Mouse (Mus musculus): ENCODE measurements at regions not wholly inside any gene's neighbourhood (a gene's known extent, or its start where the extent isn't known, plus 50 kb on each side); places are given as distances from the start of the nearest gene placed in this dataset.

GRCm38 (mm10) chr3:115816328-115817160 is 71.1 kb upstream of the Dph5 start:
- DNase-seq: no peak

GRCm38 (mm10) chr3:115817771-115818170 is 69.9 kb upstream of the Dph5 start:
- DNase-seq: peak; percentile 4

GRCm38 (mm10) chr3:115818734-115819133 is 68.9 kb upstream of the Dph5 start:
- DNase-seq: no peak

- DNase-seq: no peak
Observed at GRCm38 (mm10) chr3:115819401-115820138, 68.1 kb upstream of the Dph5 start.

GRCm38 (mm10) chr3:115820139-115820481 is 67.5 kb upstream of the Dph5 start:
- DNase-seq: no peak

GRCm38 (mm10) chr3:115821627-115822026 is 66.0 kb upstream of the Dph5 start:
- DNase-seq: no peak

- DNase-seq: no peak
Observed at GRCm38 (mm10) chr3:115822491-115822890, 65.1 kb upstream of the Dph5 start.

- DNase-seq: no peak
Observed at GRCm38 (mm10) chr3:115823741-115824140, 63.9 kb upstream of the Dph5 start.

- no peak for DNase-seq
Observed at GRCm38 (mm10) chr3:115824792-115825191, 62.8 kb upstream of the Dph5 start.

GRCm38 (mm10) chr3:115835381-115835780 is 52.3 kb upstream of the Dph5 start:
- no peak for DNase-seq

- DNase-seq: no peak
Observed at GRCm38 (mm10) chr3:115837617-115838216, 49.9 kb upstream of the Dph5 start.
